Mouse (Mus musculus) forebrain, postnatal 0 days (tissue): ENCODE results near the gene Capn13. TPM values are rescaled to one million over a fixed set of nuclear protein-coding genes. Genes with fewer than 3 reads are reported as not detected.
"Not testable (repeated sequence)": the region's sequence is repeated elsewhere in the genome, so short reads cannot be mapped to it uniquely, and the experiment has no call there.

Experiments
- ATAC-seq: fragments of 200-750 bp; cut with Nextera tagmentation; 2 replicates; pipeline ENCODE4 v1.8.0; 2017; ENCODE audit warnings: mild to moderate bottlenecking, moderate library complexity
- DNase-seq: peaks from one replicate; pipeline ENCODE4 v3.0.0-alpha.2; 2015
- H3K27ac ChIP-seq: fragments of 300-500 bp; sonication (generic); 2 replicates; pipeline ENCODE4 v1.5.1; 2014; ENCODE audit warnings: low read depth, mild to moderate bottlenecking, antibody characterized with exemption, low read length, moderate library complexity, mixed read lengths
- H3K27me3 ChIP-seq: fragments of 300-500 bp; sonication (generic); 2 replicates; pipeline ENCODE4 v1.6.1; 2014; ENCODE audit warnings: mild to moderate bottlenecking, low read length, mixed read lengths; ENCODE audit not compliant: insufficient read depth
- H3K36me3 ChIP-seq: fragments of 300-500 bp; sonication (generic); 2 replicates; pipeline ENCODE4 v1.6.1; 2014; ENCODE audit warnings: mild to moderate bottlenecking, moderate library complexity; ENCODE audit not compliant: insufficient read depth
- H3K4me1 ChIP-seq: fragments of 300-500 bp; sonication (generic); 2 replicates; pipeline ENCODE4 v1.6.1; 2014; ENCODE audit warnings: antibody characterized with exemption; ENCODE audit not compliant: insufficient read depth
- H3K4me2 ChIP-seq: fragments of 300-500 bp; sonication (generic); 2 replicates; pipeline ENCODE4 v1.6.1; 2014; ENCODE audit warnings: low read depth, mild to moderate bottlenecking, moderate library complexity
- H3K4me3 ChIP-seq: fragments of 300-500 bp; sonication (generic); 2 replicates; pipeline ENCODE4 v1.5.1; 2014; ENCODE audit warnings: low read depth, low read length, mixed read lengths
- H3K9ac ChIP-seq: fragments of 300-500 bp; sonication (generic); 2 replicates; pipeline ENCODE4 v1.6.1; 2014; ENCODE audit warnings: mild to moderate bottlenecking
- H3K9me3 ChIP-seq: fragments of 300-500 bp; sonication (generic); 2 replicates; pipeline ENCODE4 v1.6.1; 2016; ENCODE audit warnings: low read length
- CTCF ChIP-seq: sonication (generic); IDR thresholded peaks from 2 replicates; pipeline ENCODE4 v1.5.1; 2016; ENCODE audit warnings: antibody characterized with exemption, control low read depth, low read depth
- WGBS: fragments of 180-500 bp; shearing (Covaris S2); extraction: QIAGEN DNeasy Blood & Tissue Kit; methylation state at CpG from one replicate; pipeline ENCODE4 v1.1.7; 2014; 5-methylcytosine and 5-hydroxymethylcytosine counted together
- polyA plus RNA-seq: library from polyadenylated mRNA; unstranded; fragments of >200 nt; fragmentation: Nextera tagmentation; extraction: Ambion mirVana; gene quantifications from 2 replicates; pipeline ENCODE4 v1.2.1, GENCODE M21; 2015
- total RNA-seq: library from RNA; depleted of rRNA; stranded (reverse); fragments of >200 nt; gene quantifications from 2 replicates; pipeline ENCODE4 v1.2.3, GENCODE M21; 2014

Gene Capn13
- total and polyA plus RNA-seq, 2 experiments from 2014 or later, result not detected

GRCm38 (mm10) chr17:73277770-73278169, 122.9 kb downstream of the Capn13 start:
- no peak overlapping the region for H3K4me3 ChIP-seq
- no peaks in the 10 kb centered on the region for H3K4me1 ChIP-seq
- ATAC-seq (no peak), DNase-seq (no peak)
- no peak overlapping the region for H3K27ac ChIP-seq
- no peaks in the 10 kb centered on the region for H3K9me3 ChIP-seq
- H3K9ac ChIP-seq, result no peak overlapping the region
- H3K4me2 ChIP-seq, result no peak overlapping the region
- no peaks in the 10 kb centered on the region for H3K36me3 ChIP-seq
- no peaks in the 10 kb centered on the region for H3K27me3 ChIP-seq
- TF ChIP-seq CTCF, result peak; percentile 34; the same call in 1 of the 2 replicates
- 92% methylated on average over 4 of the region's 4 CpGs for WGBS

- no peak overlapping the region for H3K4me3 ChIP-seq
- no peak overlapping the region for H3K27ac ChIP-seq
- peaks cover 16% of the 10 kb centered on the region for H3K4me1 ChIP-seq
- 88% methylated on average over 10 of the region's 10 CpGs for WGBS
- no peak overlapping the region for H3K4me2 ChIP-seq
- ATAC-seq, result no peak
- H3K36me3 ChIP-seq, result no peaks in the 10 kb centered on the region
- no peak for DNase-seq
- no peak for TF ChIP-seq CTCF
- no peak overlapping the region for H3K9ac ChIP-seq
- H3K27me3 ChIP-seq, result no peaks in the 10 kb centered on the region
- no peaks in the 10 kb centered on the region for H3K9me3 ChIP-seq
Measured at GRCm38 (mm10) chr17:73275066-73275465, 125.6 kb downstream of the Capn13 start.

GRCm38 (mm10) chr17:73273809-73274208, 126.9 kb downstream of the Capn13 start:
- no peak for ATAC-seq
- no peak for DNase-seq
- no peak overlapping the region for H3K4me2 ChIP-seq
- 90% methylated on average over 7 of the region's 7 CpGs for WGBS
- no peak overlapping the region for H3K27ac ChIP-seq
- H3K27me3 ChIP-seq, result no peaks in the 10 kb centered on the region
- H3K9me3 ChIP-seq, result no peaks in the 10 kb centered on the region
- no peaks in the 10 kb centered on the region for H3K36me3 ChIP-seq
- H3K9ac ChIP-seq, result no peak overlapping the region
- peaks cover 16% of the 10 kb centered on the region for H3K4me1 ChIP-seq
- no peak for TF ChIP-seq CTCF
- H3K4me3 ChIP-seq, result no peak overlapping the region

GRCm38 (mm10) chr17:73271797-73272600, 128.7 kb downstream of the Capn13 start:
- Histone ChIP-seq H3K27ac (peak overlapping the region; percentile 78), H3K36me3 (no peaks in the 10 kb centered on the region), H3K9ac (0 out of 2 replicates have a peak overlapping the region, but pooled peaks have one; percentile 14), H3K9me3 (no peaks in the 10 kb centered on the region), H3K4me3 (no peak overlapping the region), H3K4me1 (peaks cover 16% of the 10 kb centered on the region), H3K27me3 (no peaks in the 10 kb centered on the region), H3K4me2 (peak overlapping the region; percentile 29)
- peak; percentile 97 for ATAC-seq
- 67% methylated on average over 7 of the region's 7 CpGs for WGBS
- DNase-seq, result peak; percentile 78
- no peak for TF ChIP-seq CTCF

- peak; percentile 75 for DNase-seq
- H3K4me1 ChIP-seq, result peaks cover 16% of the 10 kb centered on the region
- no peaks in the 10 kb centered on the region for H3K9me3 ChIP-seq
- 0 out of 2 replicates have a peak overlapping the region, but pooled peaks have one; percentile 14 for H3K9ac ChIP-seq
- no peaks in the 10 kb centered on the region for H3K27me3 ChIP-seq
- peak overlapping the region; percentile 29 for H3K4me2 ChIP-seq
- ATAC-seq, result peak; percentile 68
- no peaks in the 10 kb centered on the region for H3K36me3 ChIP-seq
- WGBS, result 62% methylated on average over 15 of the region's 15 CpGs
- no peak for TF ChIP-seq CTCF
- peak overlapping the region; percentile 78 for H3K27ac ChIP-seq
- H3K4me3 ChIP-seq, result no peak overlapping the region
Measured at GRCm38 (mm10) chr17:73270871-73271796, 129.5 kb downstream of the Capn13 start.

- ATAC-seq (no peak), DNase-seq (no peak)
- 89% methylated on average over 8 of the region's 8 CpGs for WGBS
- Histone ChIP-seq H3K4me1 (no peaks in the 10 kb centered on the region), H3K36me3 (no peaks in the 10 kb centered on the region), H3K27me3 (no peaks in the 10 kb centered on the region), H3K4me3 (no peak overlapping the region), H3K4me2 (no peak overlapping the region), H3K9me3 (no peaks in the 10 kb centered on the region), H3K9ac (no peak overlapping the region), H3K27ac (no peak overlapping the region)
- no peak for TF ChIP-seq CTCF
Measured at GRCm38 (mm10) chr17:73263077-73263501, 137.6 kb downstream of the Capn13 start.

GRCm38 (mm10) chr17:73262558-73262957, 138.1 kb downstream of the Capn13 start:
- no peak overlapping the region for H3K9ac ChIP-seq
- no peaks in the 10 kb centered on the region for H3K27me3 ChIP-seq
- DNase-seq (no peak), ATAC-seq (no peak)
- no peak overlapping the region for H3K27ac ChIP-seq
- TF ChIP-seq CTCF, result no peak
- H3K4me3 ChIP-seq, result no peak overlapping the region
- no peaks in the 10 kb centered on the region for H3K4me1 ChIP-seq
- 85% methylated on average over 2 of the region's 2 CpGs for WGBS
- no peak overlapping the region for H3K4me2 ChIP-seq
- H3K9me3 ChIP-seq, result no peaks in the 10 kb centered on the region
- no peaks in the 10 kb centered on the region for H3K36me3 ChIP-seq

- H3K4me2 ChIP-seq, DNase-seq, H3K4me1 ChIP-seq, H3K4me3 ChIP-seq, H3K27me3 ChIP-seq, H3K27ac ChIP-seq, H3K9ac ChIP-seq, H3K36me3 ChIP-seq, H3K9me3 ChIP-seq, ATAC-seq: not testable (repeated sequence)
- WGBS, result 93% methylated on average over 5 of the region's 5 CpGs
Measured at GRCm38 (mm10) chr17:73259258-73259657, 141.4 kb downstream of the Capn13 start.
